ENCODE assay signal across 17 mouse cellular contexts in the genomic region with DNA sequence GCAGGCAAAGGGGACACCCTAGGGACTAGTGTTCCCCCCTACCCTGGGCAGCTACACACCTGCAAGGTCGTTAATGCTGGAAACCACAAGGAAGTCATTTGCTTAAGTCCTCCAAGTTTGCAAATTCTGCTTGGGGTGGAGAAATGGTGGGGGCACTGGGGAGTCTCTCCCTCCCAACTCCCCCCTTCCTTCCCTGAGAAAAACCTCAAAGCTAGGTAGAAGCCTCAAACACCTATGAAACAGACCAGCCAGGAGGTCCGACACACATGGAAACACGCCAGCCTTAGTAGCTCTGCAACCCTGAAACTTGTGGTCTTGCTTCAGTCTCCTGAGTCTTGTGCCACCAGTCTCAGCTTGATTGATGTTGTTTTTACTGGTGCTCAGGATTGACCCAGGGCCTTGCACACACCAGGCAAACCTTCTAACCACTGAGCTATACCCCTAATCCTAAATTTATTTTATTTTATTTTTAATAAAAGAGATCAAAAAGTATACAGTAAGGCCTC. TPM values are rescaled to one million over a fixed set of nuclear protein-coding genes. Genes with fewer than 3 reads are reported as not detected.
DNase-seq lines count a peak whose midpoint lies in the region; ATAC-seq and TF ChIP-seq lines count a peak whose summit lies in the region.
"Had no signal": no experiment of that assay in that cellular context is flagged by ENCODE, and none has a peak within 500 bp of the region (broad histone marks: within the 10 kb centered on the region; RNA-seq: fewer than 3 reads in every experiment).

No protein-coding gene starts in this region.

- 68% methylated on average over 3 of the region's 3 CpGs for WGBS in heart, embryonic 16.5 days
- WGBS in heart, embryonic 12.5 days: 51% methylated on average over 3 of the region's 3 CpGs
- 47% methylated on average over 3 of the region's 3 CpGs for WGBS in liver, embryonic 16.5 days (ENCODE audit: insufficient replicate concordance)
- 53% methylated on average over 3 of the region's 3 CpGs for WGBS in stomach, postnatal 0 days
- WGBS in hindbrain, embryonic 14.5 days: 71% methylated on average over 3 of the region's 3 CpGs

- no peak for TF ChIP-seq EP300 in stomach, postnatal 0 days (optimal IDR thresholded peaks at IDR 0.05)

- TF ChIP-seq CTCF in stomach, postnatal 0 days (IDR thresholded peaks at IDR 0.05; ENCODE audit: low read depth): no peak

- no peaks in the 10 kb centered on the region for H3K9me3 ChIP-seq in heart, embryonic 16.5 days (replicated peaks; ENCODE audit: control insufficient read depth, low read length)
- no peaks in the 10 kb centered on the region for H3K9me3 ChIP-seq in heart, embryonic 12.5 days (replicated peaks)
- H3K9me3 ChIP-seq in liver, embryonic 16.5 days (replicated peaks; ENCODE audit: control insufficient read depth, low read length): no peaks in the 10 kb centered on the region
- H3K9me3 ChIP-seq in stomach, postnatal 0 days (ENCODE audit: control insufficient read depth, low read length): no peaks in the 10 kb centered on the region
- H3K9me3 ChIP-seq in hindbrain, embryonic 14.5 days (ENCODE audit: control insufficient read depth, low read length): no peaks in the 10 kb centered on the region
- H3K9me3 ChIP-seq: midbrain, embryonic 10.5 days had no signal

- peak; percentile 23 for DNase-seq in thymus, postnatal 0 days (ENCODE audit: low spot score)
- DNase-seq in thymus, postnatal 36 days: no peak
- no peak for DNase-seq in stomach, postnatal 0 days (ENCODE audit: low spot score)
- no peak for DNase-seq in hindbrain, embryonic 14.5 days (ENCODE audit: low spot score)
- DNase-seq in c-Kit-positive CD71-positive TER-119-positive erythroid progenitor cells, embryonic 14.5 days (ENCODE audit: low spot score): no peak
- DNase-seq: cerebellum, adult 2 months; layer of hippocampus, postnatal 36 days; right cerebral cortex, postnatal 25 days had no signal

- H3K4me1 ChIP-seq in heart, embryonic 16.5 days (ENCODE audit: control insufficient read depth, insufficient read depth, low read length): peaks cover 23% of the 10 kb centered on the region
- H3K4me1 ChIP-seq in heart, embryonic 12.5 days (replicated peaks): peaks cover 36% of the 10 kb centered on the region
- H3K4me1 ChIP-seq in liver, embryonic 16.5 days (ENCODE audit: control insufficient read depth, low read depth, low read length): peaks cover 8% of the 10 kb centered on the region
- H3K4me1 ChIP-seq in stomach, postnatal 0 days (replicated peaks; ENCODE audit: control insufficient read depth, insufficient read depth): peaks cover 9% of the 10 kb centered on the region
- H3K4me1 ChIP-seq in hindbrain, embryonic 14.5 days (replicated peaks; ENCODE audit: control insufficient read depth, insufficient read depth, low read length): no peaks in the 10 kb centered on the region

- H3K36me3 ChIP-seq in heart, embryonic 16.5 days (ENCODE audit: control insufficient read depth, insufficient read depth): no peaks in the 10 kb centered on the region
- H3K36me3 ChIP-seq in heart, embryonic 12.5 days: no peaks in the 10 kb centered on the region
- H3K36me3 ChIP-seq in liver, embryonic 16.5 days (ENCODE audit: control insufficient read depth, insufficient read depth): no peaks in the 10 kb centered on the region
- no peaks in the 10 kb centered on the region for H3K36me3 ChIP-seq in stomach, postnatal 0 days (ENCODE audit: control insufficient read depth, insufficient read depth, low read length)
- no peaks in the 10 kb centered on the region for H3K36me3 ChIP-seq in hindbrain, embryonic 14.5 days (replicated peaks; ENCODE audit: control insufficient read depth, insufficient read depth)
- H3K36me3 ChIP-seq: midbrain, embryonic 10.5 days had no signal

- no peak overlapping the region for H3K4me3 ChIP-seq in heart, embryonic 16.5 days (ENCODE audit: low read length)
- no peak overlapping the region for H3K4me3 ChIP-seq in heart, embryonic 12.5 days
- H3K4me3 ChIP-seq in liver, embryonic 16.5 days (ENCODE audit: low read depth, low read length): 0 out of 2 replicates have a peak overlapping the region, but pooled peaks have one; percentile 10
- no peak overlapping the region for H3K4me3 ChIP-seq in stomach, postnatal 0 days (ENCODE audit: low read depth, low read length)
- H3K4me3 ChIP-seq in hindbrain, embryonic 14.5 days (replicated peaks; ENCODE audit: low read length): no peak overlapping the region
- H3K4me3 ChIP-seq: erythroblast, embryonic 14.5 days; midbrain, embryonic 10.5 days had no signal

- H3K4me2 ChIP-seq in heart, embryonic 16.5 days (ENCODE audit: low read depth, low read length): no peak overlapping the region
- no peak overlapping the region for H3K4me2 ChIP-seq in heart, embryonic 12.5 days
- H3K4me2 ChIP-seq in liver, embryonic 16.5 days (ENCODE audit: low read depth, low read length): peak overlapping the region; percentile 18; the same call in 1 of the 2 replicates
- H3K4me2 ChIP-seq in stomach, postnatal 0 days (replicated peaks; ENCODE audit: low read depth): no peak overlapping the region
- no peak overlapping the region for H3K4me2 ChIP-seq in hindbrain, embryonic 14.5 days (replicated peaks)
- H3K4me2 ChIP-seq: heart, embryonic 11.5 days had no signal

- no peak for ATAC-seq in heart, embryonic 16.5 days (replicated peaks; ENCODE audit: extremely low read depth, insufficient read depth, low FRiP score)
- no peak for ATAC-seq in heart, embryonic 12.5 days (ENCODE audit: insufficient number of reproducible peaks, low FRiP score)
- ATAC-seq in liver, embryonic 16.5 days (ENCODE audit: low read depth): no peak
- no peak for ATAC-seq in stomach, postnatal 0 days (ENCODE audit: low FRiP score, low TSS enrichment)
- no peak for ATAC-seq in hindbrain, embryonic 14.5 days (ENCODE audit: low FRiP score)
- ATAC-seq: forebrain, embryonic 14.5 days; inflammation-experienced regulatory T-cells, adult 6 months had no signal

- no peak overlapping the region for H3K9ac ChIP-seq in heart, embryonic 16.5 days (ENCODE audit: low read length)
- H3K9ac ChIP-seq in heart, embryonic 12.5 days: no peak overlapping the region
- no peak overlapping the region for H3K9ac ChIP-seq in liver, embryonic 16.5 days (ENCODE audit: low read depth, low read length)
- no peak overlapping the region for H3K9ac ChIP-seq in stomach, postnatal 0 days (ENCODE audit: low read length)
- no peak overlapping the region for H3K9ac ChIP-seq in hindbrain, embryonic 14.5 days
- H3K9ac ChIP-seq: liver, embryonic 14.5 days had no signal

- H3K27me3 ChIP-seq in heart, embryonic 16.5 days (ENCODE audit: control insufficient read depth, insufficient read depth, low read length): peaks cover 15% of the 10 kb centered on the region
- H3K27me3 ChIP-seq in heart, embryonic 12.5 days (replicated peaks): peaks cover 47% of the 10 kb centered on the region
- peaks cover 20% of the 10 kb centered on the region for H3K27me3 ChIP-seq in liver, embryonic 16.5 days (ENCODE audit: control insufficient read depth, insufficient read depth, low read depth, low read length)
- no peaks in the 10 kb centered on the region for H3K27me3 ChIP-seq in stomach, postnatal 0 days (ENCODE audit: control insufficient read depth, insufficient read depth, low read length)
- peaks cover 45% of the 10 kb centered on the region for H3K27me3 ChIP-seq in hindbrain, embryonic 14.5 days (ENCODE audit: control insufficient read depth, insufficient read depth, low read length)

- H3K27ac ChIP-seq in heart, embryonic 16.5 days (ENCODE audit: low read length): peak overlapping the region; percentile 64; the same call in 1 of the 2 replicates
- H3K27ac ChIP-seq in heart, embryonic 12.5 days (ENCODE audit: poor library complexity, severe bottlenecking): no peak overlapping the region
- no peak overlapping the region for H3K27ac ChIP-seq in liver, embryonic 16.5 days (ENCODE audit: low read length)
- 0 out of 2 replicates have a peak overlapping the region, but pooled peaks have one; percentile 18 for H3K27ac ChIP-seq in stomach, postnatal 0 days (replicated peaks)
- H3K27ac ChIP-seq in hindbrain, embryonic 14.5 days: no peak overlapping the region
- H3K27ac ChIP-seq: liver, embryonic 14.5 days; midbrain, embryonic 10.5 days had no signal

RNA-seq across cellular contexts. Expression of gene Atp2a3, which starts 2.9 kb away (rescaled TPM):
- 9.0 and 14.9 TPM in 2 replicates for polyA plus RNA-seq in heart, embryonic 16.5 days (2015; fragmentation: Nextera tagmentation; extraction: Ambion mirVana)
- polyA plus RNA-seq in heart, embryonic 12.5 days (2016; fragmentation: Nextera tagmentation; extraction: Ambion mirVana): 4.8 and 5.7 TPM in 2 replicates
- 102 and 111 TPM in 2 replicates for polyA plus RNA-seq in thymus, postnatal 0 days (2015; fragmentation: Nextera tagmentation; extraction: Ambion mirVana)
- 10.8 and 13.1 TPM in 2 replicates for polyA plus RNA-seq in liver, embryonic 16.5 days (2015; fragmentation: Nextera tagmentation; extraction: Ambion mirVana)
- polyA plus RNA-seq in stomach, postnatal 0 days (2015; fragmentation: Nextera tagmentation; extraction: Ambion mirVana): 19.6 and 21.9 TPM in 2 replicates
- polyA plus RNA-seq in hindbrain, embryonic 14.5 days (2014; fragmentation: Nextera tagmentation; extraction: Ambion mirVana): 2.0 TPM in 2 replicates

RNA-seq across cellular contexts. Expression of gene P2rx1, which starts 35.1 kb away (rescaled TPM):
- polyA plus RNA-seq in heart, embryonic 16.5 days (2015; fragmentation: Nextera tagmentation; extraction: Ambion mirVana): 3.0 and 5.6 TPM in 2 replicates
- 2.2 and 2.7 TPM in 2 replicates for polyA plus RNA-seq in heart, embryonic 12.5 days (2016; fragmentation: Nextera tagmentation; extraction: Ambion mirVana)
- 61.5 and 71.4 TPM in 2 replicates for polyA plus RNA-seq in thymus, postnatal 0 days (2015; fragmentation: Nextera tagmentation; extraction: Ambion mirVana)
- 5.5 and 6.6 TPM in 2 replicates for polyA plus RNA-seq in liver, embryonic 16.5 days (2015; fragmentation: Nextera tagmentation; extraction: Ambion mirVana)
- 0.97 and 0.98 TPM in 2 replicates for polyA plus RNA-seq in stomach, postnatal 0 days (2015; fragmentation: Nextera tagmentation; extraction: Ambion mirVana)
- 0.46 and 0.48 TPM in 2 replicates for polyA plus RNA-seq in hindbrain, embryonic 14.5 days (2014; fragmentation: Nextera tagmentation; extraction: Ambion mirVana)
- polyA plus RNA-seq: inflammation-experienced regulatory T-cells, adult 6 months had no signal

RNA-seq across cellular contexts. Expression of gene Camkk1, which starts 55.0 kb away (rescaled TPM):
- polyA plus RNA-seq in heart, embryonic 16.5 days (2015; fragmentation: Nextera tagmentation; extraction: Ambion mirVana): 3.4 and 3.7 TPM in 2 replicates
- polyA plus RNA-seq in heart, embryonic 12.5 days (2016; fragmentation: Nextera tagmentation; extraction: Ambion mirVana): 2.0 and 2.2 TPM in 2 replicates
- 18.8 and 19.6 TPM in 2 replicates for polyA plus RNA-seq in thymus, postnatal 0 days (2015; fragmentation: Nextera tagmentation; extraction: Ambion mirVana)
- 0.76 and 0.86 TPM in 2 replicates for polyA plus RNA-seq in liver, embryonic 16.5 days (2015; fragmentation: Nextera tagmentation; extraction: Ambion mirVana)
- 6.7 and 7.1 TPM in 2 replicates for polyA plus RNA-seq in stomach, postnatal 0 days (2015; fragmentation: Nextera tagmentation; extraction: Ambion mirVana)
- 13.9 and 18.1 TPM in 2 replicates for polyA plus RNA-seq in hindbrain, embryonic 14.5 days (2014; fragmentation: Nextera tagmentation; extraction: Ambion mirVana)

Comparison
In these comparisons a context has a peak if more than half of its experiments do, and no peak if none do; other contexts are left out.
1. H3K27ac ChIP-seq: peak in heart, embryonic 16.5 days (single experiment) and stomach, postnatal 0 days (single experiment); none in heart, embryonic 12.5 days (single experiment), liver, embryonic 16.5 days (single experiment) and hindbrain, embryonic 14.5 days (single experiment).